Mouse (Mus musculus) monocyte, adult 59 days (primary cell): Measurements from ENCODE around the gene Rara. TPM values are rescaled to one million over a fixed set of nuclear protein-coding genes. Genes with fewer than 3 reads are reported as not detected.

Experiments used
- total RNA-seq, 2 experiments: library from RNA; stranded (reverse); gene quantifications; one replicate each; pipeline ENCODE4 v1.2.4; 2023

Rara gene
- total RNA-seq, result 100 to 1,000 TPM; 289 to 293 TPM

GRCm38 (mm10) chr11:98927438-98928076 is at the start of gene Rara:
TSS of gene Rara (plus strand) at chr11:98927818.

DNA sequence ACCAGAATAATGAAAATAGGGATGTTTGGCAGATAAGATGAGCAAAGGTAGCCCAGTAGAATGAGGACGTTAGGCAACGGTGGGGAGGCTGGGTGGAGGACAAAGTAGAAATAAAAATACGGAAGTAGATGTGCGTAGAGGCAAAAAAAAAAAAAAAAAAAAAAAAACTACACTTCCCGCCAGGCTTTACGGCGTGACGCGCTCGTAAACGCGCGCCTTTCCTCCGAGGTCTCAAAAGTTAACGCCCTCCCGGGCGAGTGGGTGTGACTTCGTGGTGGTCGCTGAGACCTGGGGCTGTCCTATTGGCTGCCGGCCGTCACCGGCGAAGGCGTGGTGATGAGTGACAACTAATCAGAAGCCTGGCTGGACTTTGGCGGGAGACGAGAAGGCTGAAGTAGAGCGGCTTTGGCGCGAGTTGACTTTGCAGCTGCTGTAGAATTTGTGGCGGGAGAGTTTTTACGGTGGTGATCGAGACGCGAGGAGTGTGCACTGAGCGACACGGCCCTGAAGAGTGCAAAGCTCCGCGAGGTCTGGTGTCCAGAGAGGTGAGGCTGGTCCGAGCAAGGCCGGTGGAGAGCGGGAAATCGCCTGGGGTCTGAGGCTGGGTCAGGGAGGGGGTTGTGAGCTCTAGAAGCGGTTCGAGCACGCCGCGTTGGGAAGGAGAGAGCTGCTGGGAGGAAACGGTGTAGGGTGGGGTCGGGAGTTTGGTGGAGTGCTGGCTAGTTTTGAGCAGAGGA is 20.0 kb upstream of the Rara start, which contains the start of gene Cdc6:
Gene Cdc6, plus strand, starts transcription at position 365 of the 737 bp plus-strand sequence.

GRCm38 (mm10) chr11:98982773-98983133 is 55.1 kb downstream of the Rara start, which contains the start of gene Gjd3:
TSS of gene Gjd3 (minus strand) at chr11:98983016.

DNA sequence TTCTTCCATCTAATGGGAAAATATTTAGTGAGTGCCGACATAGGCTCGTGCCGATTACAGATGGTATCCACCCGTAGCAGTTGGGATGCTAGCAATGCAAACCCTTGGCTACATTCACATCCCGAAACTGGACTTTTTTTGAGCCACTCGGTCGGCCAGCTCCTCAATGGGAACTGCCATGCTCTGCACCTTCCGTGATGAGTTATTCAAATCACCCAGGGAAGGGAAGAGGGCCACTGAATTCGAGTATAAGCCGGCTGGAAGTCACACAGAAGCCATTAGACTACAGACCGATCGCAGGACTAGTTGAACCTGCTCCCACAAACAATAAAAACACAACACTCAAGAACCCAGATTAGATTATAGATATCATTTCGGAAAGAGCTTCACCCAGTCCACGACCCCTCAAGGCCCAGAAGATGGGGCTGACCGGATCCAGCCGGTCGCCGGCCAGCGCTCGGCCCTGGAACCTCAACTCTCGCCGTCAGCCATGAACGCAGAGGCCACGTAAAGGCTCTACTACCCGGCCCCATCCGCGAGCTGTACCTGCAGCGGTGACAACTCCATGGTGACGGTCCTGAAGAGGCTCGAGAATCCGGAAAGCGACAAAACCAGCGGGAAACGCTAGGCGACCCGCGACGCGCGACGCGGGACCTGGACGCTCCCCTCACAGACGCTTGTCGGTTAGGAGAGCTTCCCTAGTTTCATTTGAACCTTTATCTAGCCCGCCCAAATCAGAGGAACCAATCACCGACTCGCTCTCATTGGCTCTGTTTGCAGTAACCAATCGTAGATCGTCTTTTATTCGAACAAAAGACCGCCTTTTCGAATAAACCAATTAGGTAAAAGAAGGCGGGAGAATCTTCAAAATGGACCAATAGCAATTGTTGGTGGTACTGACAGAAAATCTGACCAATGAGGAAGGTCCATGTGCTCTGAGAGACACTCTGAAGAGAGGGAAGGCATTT is 96.2 kb downstream of the Rara start, which contains the start of gene Top2a:
Gene Top2a, minus strand, starts transcription at position 690 of the 968 bp plus-strand sequence.

Other genes with a start within 250 kb of the Rara start
- 10 to 100 TPM; 55.3 to 60.4 TPM for gene Psmd3, start 245.3 kb upstream of the Rara start, total RNA-seq
- not detected for gene Csf3, start 226.6 kb upstream of the Rara start, total RNA-seq
- gene Med24, start 198.4 kb upstream of the Rara start, total RNA-seq, result 10 to 100 TPM; 42.8 to 50.5 TPM
- 10 to 100 TPM; 17.9 to 20.1 TPM for gene Thra, start 187.2 kb upstream of the Rara start, total RNA-seq
- gene Nr1d1, start 152.5 kb upstream of the Rara start, total RNA-seq, result 10 to 100 TPM; 21.6 to 27.8 TPM
- 100 to 1,000 TPM; 121 to 126 TPM for gene Msl1, start 132.3 kb upstream of the Rara start, total RNA-seq
- 10 to 100 TPM; 78.5 to 94.7 TPM for gene Casc3, start 122.9 kb upstream of the Rara start, total RNA-seq
- gene Rapgefl1, start 91.0 kb upstream of the Rara start, total RNA-seq, result under 1 TPM; 0.33 to 0.50 TPM
- gene Wipf2, start 64.2 kb upstream of the Rara start, total RNA-seq, result 10 to 100 TPM; 31.9 to 44.6 TPM
- gene Cdc6, start 20.0 kb upstream of the Rara start, total RNA-seq, result under 1 TPM; 0.73 to 0.91 TPM
- gene Gjd3, start 55.2 kb downstream of the Rara start, total RNA-seq, result not detected
- 10 to 100 TPM in 1 of 2 experiments, 1 to 10 TPM in 1; 6.4 to 11.1 TPM for gene Top2a, start 96.4 kb downstream of the Rara start, total RNA-seq
- 1 to 10 TPM; 5.0 to 6.4 TPM for gene Igfbp4, start 113.4 kb downstream of the Rara start, total RNA-seq
- gene Tns4, start 161.5 kb downstream of the Rara start, total RNA-seq, result 10 to 100 TPM; 15.4 to 17.9 TPM
- gene Ccr7, start 227.3 kb downstream of the Rara start, total RNA-seq, result 10 to 100 TPM; 15.0 to 16.6 TPM